Comparison of ENCODE assay signal across 10 mouse cellular contexts in genomic region chr16:38724974-38725373, GRCm38 (mm10). TPM values are rescaled to one million over a fixed set of nuclear protein-coding genes. Genes with fewer than 3 reads are reported as not detected.
A peak's percentile ranks its signal among the peaks of the same experiment; 100 is the strongest.
DNase-seq lines count a peak whose midpoint lies in the region; ATAC-seq and TF ChIP-seq lines count a peak whose summit lies in the region.
"Had no signal": no experiment of that assay in that cellular context is flagged by ENCODE, and none has a peak within 500 bp of the region (broad histone marks: within the 10 kb centered on the region; RNA-seq: fewer than 3 reads in every experiment).

No protein-coding gene starts in this region.

- TF ChIP-seq CTCF in hindbrain, postnatal 0 days (IDR thresholded peaks at IDR 0.05; ENCODE audit: low read depth) = no peak
- no peak for TF ChIP-seq CTCF in lung, embryonic 14.5 days (IDR thresholded peaks at IDR 0.05; ENCODE audit: low read depth)

- WGBS in hindbrain, embryonic 10.5 days = 70% methylated on average over 13 of the region's 13 CpGs
- 72% methylated on average over 13 of the region's 13 CpGs for WGBS in hindbrain, embryonic 11.5 days
- 54% methylated on average over 13 of the region's 13 CpGs for WGBS in hindbrain, postnatal 0 days
- 60% methylated on average over 13 of the region's 13 CpGs for WGBS in lung, embryonic 14.5 days
- 59% methylated on average over 13 of the region's 13 CpGs for WGBS in neural tube, embryonic 15.5 days
- 80% methylated on average over 13 of the region's 13 CpGs for WGBS in midbrain, embryonic 10.5 days

- DNase-seq in hindbrain, embryonic 10.5 days (ENCODE audit: low spot score) = no peak
- DNase-seq in hindbrain, embryonic 11.5 days (ENCODE audit: low spot score) = no peak
- peak; percentile 64 to 85 for DNase-seq in heart, adult 18-20 months
- no peak for DNase-seq in hindbrain, postnatal 0 days (ENCODE audit: low spot score)
- DNase-seq in lung, embryonic 14.5 days = peak; percentile 55
- DNase-seq in urinary bladder, postnatal 4 days (ENCODE audit: low spot score in 2 of 2) = no peak
- DNase-seq in midbrain, embryonic 10.5 days (ENCODE audit: low spot score) = no peak
- DNase-seq: thymus, postnatal 14 days had no signal

- H3K9ac ChIP-seq in hindbrain, embryonic 11.5 days (ENCODE audit: low read depth, low read length) = no peak overlapping the region
- no peak overlapping the region for H3K9ac ChIP-seq in hindbrain, postnatal 0 days (replicated peaks; ENCODE audit: low read length)
- no peak overlapping the region for H3K9ac ChIP-seq in lung, embryonic 14.5 days
- no peak overlapping the region for H3K9ac ChIP-seq in neural tube, embryonic 15.5 days (replicated peaks)

- H3K36me3 ChIP-seq in hindbrain, embryonic 10.5 days = no peaks in the 10 kb centered on the region
- H3K36me3 ChIP-seq in hindbrain, embryonic 11.5 days (ENCODE audit: control insufficient read depth, insufficient read depth, low read length) = no peaks in the 10 kb centered on the region
- no peaks in the 10 kb centered on the region for H3K36me3 ChIP-seq in hindbrain, postnatal 0 days (ENCODE audit: insufficient read depth, low read length)
- no peaks in the 10 kb centered on the region for H3K36me3 ChIP-seq in lung, embryonic 14.5 days (ENCODE audit: insufficient read depth)
- H3K36me3 ChIP-seq in neural tube, embryonic 15.5 days = no peaks in the 10 kb centered on the region
- no peaks in the 10 kb centered on the region for H3K36me3 ChIP-seq in midbrain, embryonic 10.5 days

- H3K27ac ChIP-seq in hindbrain, embryonic 10.5 days = peak overlapping the region; percentile 35
- no peak overlapping the region for H3K27ac ChIP-seq in hindbrain, embryonic 11.5 days (ENCODE audit: low read depth, low read length)
- H3K27ac ChIP-seq in hindbrain, postnatal 0 days = peak overlapping the region; percentile 11; the same call in 1 of the 2 replicates
- H3K27ac ChIP-seq in lung, embryonic 14.5 days (ENCODE audit: low read depth) = no peak overlapping the region
- H3K27ac ChIP-seq in neural tube, embryonic 15.5 days (replicated peaks) = no peak overlapping the region
- no peak overlapping the region for H3K27ac ChIP-seq in midbrain, embryonic 10.5 days (replicated peaks)

- H3K4me2 ChIP-seq in hindbrain, embryonic 11.5 days (replicated peaks; ENCODE audit: low read depth, low read length) = no peak overlapping the region
- 0 out of 2 replicates have a peak overlapping the region, but pooled peaks have one; percentile 11 for H3K4me2 ChIP-seq in hindbrain, postnatal 0 days (ENCODE audit: low read depth, low read length)
- H3K4me2 ChIP-seq in lung, embryonic 14.5 days = no peak overlapping the region
- no peak overlapping the region for H3K4me2 ChIP-seq in neural tube, embryonic 15.5 days

- no peaks in the 10 kb centered on the region for H3K27me3 ChIP-seq in hindbrain, embryonic 10.5 days (ENCODE audit: insufficient read depth, poor library complexity, severe bottlenecking)
- H3K27me3 ChIP-seq in hindbrain, embryonic 11.5 days (ENCODE audit: control insufficient read depth, insufficient read depth, low read length) = no peaks in the 10 kb centered on the region
- no peaks in the 10 kb centered on the region for H3K27me3 ChIP-seq in hindbrain, postnatal 0 days (ENCODE audit: insufficient read depth, low read length)
- no peaks in the 10 kb centered on the region for H3K27me3 ChIP-seq in lung, embryonic 14.5 days (ENCODE audit: insufficient read depth, low read length)
- no peaks in the 10 kb centered on the region for H3K27me3 ChIP-seq in neural tube, embryonic 15.5 days (replicated peaks)
- no peaks in the 10 kb centered on the region for H3K27me3 ChIP-seq in midbrain, embryonic 10.5 days (ENCODE audit: low read depth, poor library complexity, severe bottlenecking)

- H3K4me3 ChIP-seq in hindbrain, embryonic 10.5 days = no peak overlapping the region
- H3K4me3 ChIP-seq in hindbrain, embryonic 11.5 days (ENCODE audit: low read depth, low read length) = no peak overlapping the region
- H3K4me3 ChIP-seq in hindbrain, postnatal 0 days (ENCODE audit: low read length) = no peak overlapping the region
- H3K4me3 ChIP-seq in lung, embryonic 14.5 days (ENCODE audit: low read depth, low read length) = no peak overlapping the region
- no peak overlapping the region for H3K4me3 ChIP-seq in neural tube, embryonic 15.5 days (replicated peaks)
- H3K4me3 ChIP-seq in midbrain, embryonic 10.5 days = no peak overlapping the region

- no peak for ATAC-seq in hindbrain, embryonic 11.5 days (ENCODE audit: low FRiP score)
- no peak for ATAC-seq in hindbrain, postnatal 0 days
- peak; percentile 7; the same call in 1 of the 2 replicates for ATAC-seq in lung, embryonic 14.5 days (ENCODE audit: insufficient read depth)
- no peak for ATAC-seq in neural tube, embryonic 15.5 days (ENCODE audit: low FRiP score)

- 0 out of 2 replicates have a peak, but pooled peaks cover 8% of the 10 kb centered on the region for H3K4me1 ChIP-seq in hindbrain, embryonic 10.5 days (replicated peaks)
- H3K4me1 ChIP-seq in hindbrain, embryonic 11.5 days (replicated peaks; ENCODE audit: control insufficient read depth, insufficient read depth, low read length) = no peaks in the 10 kb centered on the region
- H3K4me1 ChIP-seq in hindbrain, postnatal 0 days (ENCODE audit: insufficient read depth, low read length) = no peaks in the 10 kb centered on the region
- H3K4me1 ChIP-seq in lung, embryonic 14.5 days (ENCODE audit: insufficient read depth) = no peaks in the 10 kb centered on the region
- 0 out of 2 replicates have a peak, but pooled peaks cover 4% of the 10 kb centered on the region for H3K4me1 ChIP-seq in neural tube, embryonic 15.5 days
- no peaks in the 10 kb centered on the region for H3K4me1 ChIP-seq in midbrain, embryonic 10.5 days

- peaks cover 4% of the 10 kb centered on the region; the same call in 1 of the 2 replicates for H3K9me3 ChIP-seq in hindbrain, embryonic 10.5 days
- no peaks in the 10 kb centered on the region for H3K9me3 ChIP-seq in hindbrain, embryonic 11.5 days (ENCODE audit: control insufficient read depth, low read length)
- H3K9me3 ChIP-seq in hindbrain, postnatal 0 days (ENCODE audit: low read length) = no peaks in the 10 kb centered on the region
- no peaks in the 10 kb centered on the region for H3K9me3 ChIP-seq in lung, embryonic 14.5 days (ENCODE audit: low read depth, low read length)
- H3K9me3 ChIP-seq in neural tube, embryonic 15.5 days (replicated peaks) = no peaks in the 10 kb centered on the region
- H3K9me3 ChIP-seq in midbrain, embryonic 10.5 days (replicated peaks) = no peaks in the 10 kb centered on the region

RNA-seq across cellular contexts. Expression of gene Arhgap31, which starts 11.9 kb away (rescaled TPM):
- polyA plus RNA-seq in hindbrain, embryonic 10.5 days (2016; fragmentation: Nextera tagmentation; extraction: Ambion mirVana) = 8.8 and 9.0 TPM in 2 replicates
- polyA plus RNA-seq in hindbrain, embryonic 11.5 days (2014; fragmentation: Nextera tagmentation; extraction: Ambion mirVana) = 7.3 and 9.0 TPM in 2 replicates
- total RNA-seq in heart, adult 18-20 months (2021) = 10 to 100 TPM; 39.6 to 40.8 TPM
- total RNA-seq in hindbrain, postnatal 0 days (2014; rRNA removed) = 12.7 and 14.9 TPM in 2 replicates
- polyA plus RNA-seq in hindbrain, postnatal 0 days (2015; fragmentation: Nextera tagmentation; extraction: Ambion mirVana) = 4.6 and 4.8 TPM in 2 replicates
- 21.6 and 22.0 TPM in 2 replicates for polyA plus RNA-seq in lung, embryonic 14.5 days (2014; fragmentation: Nextera tagmentation; extraction: Ambion mirVana)
- 5.9 and 6.0 TPM in 2 replicates for polyA plus RNA-seq in neural tube, embryonic 15.5 days (2015; fragmentation: Nextera tagmentation; extraction: Ambion mirVana)
- polyA plus RNA-seq in midbrain, embryonic 10.5 days (2016; fragmentation: Nextera tagmentation; extraction: Ambion mirVana) = 7.3 and 8.7 TPM in 2 replicates

RNA-seq across cellular contexts. Expression of gene B4galt4, which starts 17.1 kb away (rescaled TPM):
- 25.5 and 25.6 TPM in 2 replicates for polyA plus RNA-seq in hindbrain, embryonic 10.5 days (2016; fragmentation: Nextera tagmentation; extraction: Ambion mirVana)
- polyA plus RNA-seq in hindbrain, embryonic 11.5 days (2014; fragmentation: Nextera tagmentation; extraction: Ambion mirVana) = 26.4 and 31.1 TPM in 2 replicates
- total RNA-seq in heart, adult 18-20 months (2021) = 10 to 100 TPM; 10.3 to 16.1 TPM
- 25.8 and 31.6 TPM in 2 replicates for total RNA-seq in hindbrain, postnatal 0 days (2014; rRNA removed)
- polyA plus RNA-seq in hindbrain, postnatal 0 days (2015; fragmentation: Nextera tagmentation; extraction: Ambion mirVana) = 30.2 and 31.7 TPM in 2 replicates
- 36.6 and 39.0 TPM in 2 replicates for polyA plus RNA-seq in lung, embryonic 14.5 days (2014; fragmentation: Nextera tagmentation; extraction: Ambion mirVana)
- polyA plus RNA-seq in neural tube, embryonic 15.5 days (2015; fragmentation: Nextera tagmentation; extraction: Ambion mirVana) = 32.4 and 36.3 TPM in 2 replicates
- 20.8 and 25.7 TPM in 2 replicates for polyA plus RNA-seq in midbrain, embryonic 10.5 days (2016; fragmentation: Nextera tagmentation; extraction: Ambion mirVana)
- total RNA-seq: CH12.LX had no signal

Comparison
In these comparisons a context has a peak if more than half of its experiments do, and no peak if none do; other contexts are left out.
1. H3K27ac ChIP-seq: peak in hindbrain, embryonic 10.5 days (single experiment) and hindbrain, postnatal 0 days (single experiment); none in hindbrain, embryonic 11.5 days (single experiment), lung, embryonic 14.5 days (single experiment), neural tube, embryonic 15.5 days (single experiment) and midbrain, embryonic 10.5 days (single experiment).
2. DNase-seq: peak in heart, adult 18-20 months (2 of 2) and lung, embryonic 14.5 days (single experiment); none in hindbrain, embryonic 10.5 days (single experiment), hindbrain, embryonic 11.5 days (single experiment), hindbrain, postnatal 0 days (single experiment), urinary bladder, postnatal 4 days (0 of 2) and midbrain, embryonic 10.5 days (single experiment).